Mouse (Mus musculus) hindbrain, embryonic 13.5 days (tissue): ENCODE data around the gene Tmem184a. TPM values are rescaled to one million over a fixed set of nuclear protein-coding genes. Genes with fewer than 3 reads are reported as not detected.

Experiments
- ATAC-seq: fragments of 200-750 bp; cut with Nextera tagmentation; 2 replicates; pipeline ENCODE4 v1.8.0; 2017; ENCODE audit warnings: moderate TSS enrichment; ENCODE audit not compliant: low FRiP score
- H3K27ac ChIP-seq: fragments of 300-500 bp; sonication (generic); 2 replicates; pipeline ENCODE4 v1.5.1; 2015; ENCODE audit warnings: inconsistent platforms, mild to moderate bottlenecking, moderate library complexity
- H3K27me3 ChIP-seq: fragments of 300-500 bp; sonication (generic); 2 replicates; pipeline ENCODE4 v1.6.1; 2015; ENCODE audit warnings: mild to moderate bottlenecking, inconsistent platforms
- H3K36me3 ChIP-seq: fragments of 300-500 bp; sonication (generic); 2 replicates; pipeline ENCODE4 v1.6.1; 2015; ENCODE audit warnings: mild to moderate bottlenecking, inconsistent platforms
- H3K4me1 ChIP-seq: fragments of 300-500 bp; sonication (generic); replicated peaks from 2 replicates; pipeline ENCODE4 v1.6.1; 2015; ENCODE audit warnings: inconsistent platforms
- H3K4me2 ChIP-seq: fragments of 300-500 bp; sonication (generic); 2 replicates; pipeline ENCODE4 v1.6.1; 2015; ENCODE audit warnings: inconsistent platforms, mild to moderate bottlenecking, moderate library complexity
- H3K4me3 ChIP-seq: fragments of 300-500 bp; sonication (generic); 2 replicates; pipeline ENCODE4 v1.5.1; 2015; ENCODE audit warnings: mild to moderate bottlenecking, inconsistent platforms
- H3K9ac ChIP-seq: fragments of 300-500 bp; sonication (generic); 2 replicates; pipeline ENCODE4 v1.6.1; 2015; ENCODE audit warnings: mild to moderate bottlenecking, inconsistent platforms
- H3K9me3 ChIP-seq: fragments of 300-500 bp; sonication (generic); 2 replicates; pipeline ENCODE4 v1.6.1; 2016; ENCODE audit warnings: inconsistent platforms
- WGBS: fragments of 180-500 bp; shearing (Covaris S2); methylation state at CpG from one replicate; pipeline ENCODE4 v1.1.7; 2015; 5-methylcytosine and 5-hydroxymethylcytosine counted together
- polyA plus RNA-seq: library from polyadenylated mRNA; unstranded; fragments of >200 nt; fragmentation: Nextera tagmentation; extraction: Ambion mirVana; gene quantifications from 2 replicates; pipeline ENCODE4 v1.2.1, GENCODE M21; 2015

Tmem184a gene
- 0.05 and 0.12 TPM in 2 replicates for polyA plus RNA-seq

- peaks cover 6% of the 10 kb centered on the region for H3K4me1 ChIP-seq
- no peak for ATAC-seq
- no peak within 1 kb of the TSS for H3K4me2 ChIP-seq
- no peak within 1 kb of the TSS for H3K9ac ChIP-seq
- H3K27me3 ChIP-seq: peaks cover 9% of the 10 kb centered on the region
- H3K36me3 ChIP-seq: peaks cover 31% of the 10 kb centered on the region
- no peaks in the 10 kb centered on the region for H3K9me3 ChIP-seq
- no peak within 1 kb of the TSS for H3K27ac ChIP-seq
- H3K4me3 ChIP-seq: no peak within 1 kb of the TSS
- WGBS: 87% methylated on average over 9 of the region's 9 CpGs
Measured at GRCm38 (mm10) chr5:139819538-139820181, at the start of gene Tmem184a. Gene Tmem184a (minus strand): TSS chr5:139819917.

GRCm38 (mm10) chr5:139862759-139863158 is 43.0 kb upstream of the Tmem184a start:
- H3K4me1 ChIP-seq: peaks cover 10% of the 10 kb centered on the region
- no peaks in the 10 kb centered on the region for H3K36me3 ChIP-seq
- no peak for ATAC-seq
- no peak overlapping the region for H3K9ac ChIP-seq
- H3K9me3 ChIP-seq: no peaks in the 10 kb centered on the region
- no peaks in the 10 kb centered on the region for H3K27me3 ChIP-seq
- peak overlapping the region; percentile 1; the same call in 1 of the 2 replicates for H3K27ac ChIP-seq
- H3K4me2 ChIP-seq: no peak overlapping the region
- 48% methylated on average over 4 of the region's 4 CpGs for WGBS
- no peak overlapping the region for H3K4me3 ChIP-seq

GRCm38 (mm10) chr5:139860328-139861104 is 40.8 kb upstream of the Tmem184a start:
- Histone ChIP-seq H3K4me3 (no peak overlapping the region), H3K9me3 (no peaks in the 10 kb centered on the region), H3K27ac (peak overlapping the region; percentile 40; the same call in 1 of the 2 replicates), H3K4me1 (peaks cover 10% of the 10 kb centered on the region), H3K4me2 (peak overlapping the region; percentile 31), H3K27me3 (no peaks in the 10 kb centered on the region), H3K36me3 (no peaks in the 10 kb centered on the region), H3K9ac (peak overlapping the region; percentile 39; the same call in 1 of the 2 replicates)
- 25% methylated on average over 15 of the region's 15 CpGs for WGBS
- peak; percentile 43; the same call in 1 of the 2 replicates for ATAC-seq

- H3K9ac ChIP-seq: no peak overlapping the region
- H3K4me1 ChIP-seq: peaks cover 26% of the 10 kb centered on the region
- no peaks in the 10 kb centered on the region; the same call in 1 of the 2 replicates for H3K27me3 ChIP-seq
- H3K4me2 ChIP-seq: no peak overlapping the region
- H3K4me3 ChIP-seq: no peak overlapping the region
- H3K27ac ChIP-seq: no peak overlapping the region
- 79% methylated on average over 12 of the region's 12 CpGs for WGBS
- no peak for ATAC-seq
- H3K36me3 ChIP-seq: no peaks in the 10 kb centered on the region
- H3K9me3 ChIP-seq: peaks cover 4% of the 10 kb centered on the region; the same call in 1 of the 2 replicates
Measured at GRCm38 (mm10) chr5:139849626-139850320, 30.1 kb upstream of the Tmem184a start.

GRCm38 (mm10) chr5:139839142-139839541 is 19.4 kb upstream of the Tmem184a start:
- ATAC-seq: no peak
- H3K4me3 ChIP-seq: no peak overlapping the region
- WGBS: 12% methylated on average over 3 of the region's 3 CpGs

GRCm38 (mm10) chr5:139838476-139838892 is 18.8 kb upstream of the Tmem184a start:
- Histone ChIP-seq H3K4me1 (peaks cover 6% of the 10 kb centered on the region; the same call in 1 of the 2 replicates), H3K36me3 (no peaks in the 10 kb centered on the region), H3K9me3 (no peaks in the 10 kb centered on the region), H3K4me2 (no peak overlapping the region), H3K9ac (no peak overlapping the region), H3K4me3 (no peak overlapping the region), H3K27ac (no peak overlapping the region), H3K27me3 (0 out of 2 replicates have a peak, but pooled peaks cover 5% of the 10 kb centered on the region)
- WGBS: 8% methylated on average over 2 of the region's 2 CpGs
- ATAC-seq: peak; percentile 63; the same call in 1 of the 2 replicates

More at GRCm38 (mm10) chr5:139839142-139839541, 19.4 kb upstream of the Tmem184a start:
- peaks cover 6% of the 10 kb centered on the region; the same call in 1 of the 2 replicates for H3K4me1 ChIP-seq
- no peak overlapping the region for H3K9ac ChIP-seq
- H3K9me3 ChIP-seq: no peaks in the 10 kb centered on the region
- H3K27me3 ChIP-seq: 0 out of 2 replicates have a peak, but pooled peaks cover 5% of the 10 kb centered on the region
- no peak overlapping the region for H3K4me2 ChIP-seq
- no peaks in the 10 kb centered on the region for H3K36me3 ChIP-seq
- no peak overlapping the region for H3K27ac ChIP-seq

GRCm38 (mm10) chr5:139835706-139836105 is 16.0 kb upstream of the Tmem184a start:
- ATAC-seq: no peak
- Histone ChIP-seq H3K9ac (no peak overlapping the region), H3K4me3 (no peak overlapping the region), H3K36me3 (no peaks in the 10 kb centered on the region), H3K27me3 (0 out of 2 replicates have a peak, but pooled peaks cover 13% of the 10 kb centered on the region), H3K4me1 (peaks cover 3% of the 10 kb centered on the region; the same call in 1 of the 2 replicates), H3K9me3 (no peaks in the 10 kb centered on the region), H3K4me2 (no peak overlapping the region), H3K27ac (no peak overlapping the region)
- 89% methylated on average over 7 of the region's 7 CpGs for WGBS

GRCm38 (mm10) chr5:139832125-139832524 is 12.4 kb upstream of the Tmem184a start:
- Histone ChIP-seq H3K9ac (no peak overlapping the region), H3K4me2 (no peak overlapping the region), H3K4me3 (no peak overlapping the region), H3K27ac (no peak overlapping the region), H3K36me3 (no peaks in the 10 kb centered on the region), H3K9me3 (no peaks in the 10 kb centered on the region), H3K27me3 (0 out of 2 replicates have a peak, but pooled peaks cover 10% of the 10 kb centered on the region), H3K4me1 (no peaks in the 10 kb centered on the region)
- no peak for ATAC-seq
- WGBS: 90% methylated on average over 7 of the region's 7 CpGs

GRCm38 (mm10) chr5:139830734-139831133 is 11.0 kb upstream of the Tmem184a start:
- H3K4me3 ChIP-seq: no peak overlapping the region
- no peaks in the 10 kb centered on the region for H3K36me3 ChIP-seq
- H3K27ac ChIP-seq: no peak overlapping the region
- 0 out of 2 replicates have a peak, but pooled peaks cover 8% of the 10 kb centered on the region for H3K27me3 ChIP-seq
- ATAC-seq: no peak
- no peak overlapping the region for H3K4me2 ChIP-seq
- no peaks in the 10 kb centered on the region for H3K9me3 ChIP-seq
- WGBS: 90% methylated on average over 3 of the region's 3 CpGs
- H3K9ac ChIP-seq: no peak overlapping the region
- peaks cover 5% of the 10 kb centered on the region for H3K4me1 ChIP-seq

- 86% methylated on average over 13 of the region's 13 CpGs for WGBS
- no peaks in the 10 kb centered on the region for H3K9me3 ChIP-seq
Measured at GRCm38 (mm10) chr5:139829384-139829783, 9.7 kb upstream of the Tmem184a start.

GRCm38 (mm10) chr5:139827593-139827992 is 7.9 kb upstream of the Tmem184a start:
- Histone ChIP-seq H3K4me2 (no peak overlapping the region), H3K27ac (no peak overlapping the region), H3K36me3 (peaks cover 18% of the 10 kb centered on the region), H3K4me3 (no peak overlapping the region), H3K27me3 (0 out of 2 replicates have a peak, but pooled peaks cover 8% of the 10 kb centered on the region), H3K4me1 (peaks cover 21% of the 10 kb centered on the region), H3K9ac (no peak overlapping the region), H3K9me3 (no peaks in the 10 kb centered on the region)
- WGBS: 96% methylated on average over 1 of the region's 1 CpGs
- no peak for ATAC-seq

More at GRCm38 (mm10) chr5:139829384-139829783, 9.7 kb upstream of the Tmem184a start:
- Histone ChIP-seq H3K9ac (no peak overlapping the region), H3K4me1 (peaks cover 17% of the 10 kb centered on the region), H3K27ac (no peak overlapping the region), H3K4me2 (no peak overlapping the region), H3K36me3 (peaks cover 2% of the 10 kb centered on the region; the same call in 1 of the 2 replicates), H3K27me3 (0 out of 2 replicates have a peak, but pooled peaks cover 8% of the 10 kb centered on the region), H3K4me3 (no peak overlapping the region)
- no peak for ATAC-seq
